ENCODE assay signal across 16 mouse cellular contexts in genomic region chr1:165725039-165725644, GRCm38 (mm10). TPM values are rescaled to one million over a fixed set of nuclear protein-coding genes. Genes with fewer than 3 reads are reported as not detected.
DNase-seq lines count a peak whose midpoint lies in the region; ATAC-seq and TF ChIP-seq lines count a peak whose summit lies in the region.
"Had no signal": no experiment of that assay in that cellular context is flagged by ENCODE, and none has a peak within 500 bp of the region (broad histone marks: within the 10 kb centered on the region; RNA-seq: fewer than 3 reads in every experiment).

No protein-coding gene starts in this region.

- intact Hi-C loops in gastrocnemius, adult 2 months (cut with DNase I), result no loop called here

- no peaks in the 10 kb centered on the region for H3K27me3 ChIP-seq in hindbrain, embryonic 10.5 days (ENCODE audit: insufficient read depth, poor library complexity, severe bottlenecking)
- no peaks in the 10 kb centered on the region for H3K27me3 ChIP-seq in hindbrain, embryonic 16.5 days (replicated peaks; ENCODE audit: control insufficient read depth, insufficient read depth, low read length)
- H3K27me3 ChIP-seq in liver, postnatal 0 days (ENCODE audit: insufficient read depth, low read length), result no peaks in the 10 kb centered on the region

- no peak for ATAC-seq in hindbrain, embryonic 16.5 days
- no peak for ATAC-seq in liver, postnatal 0 days
- ATAC-seq: inflammation-experienced regulatory T-cells, adult 6 months had no signal

- H3K9me3 ChIP-seq in hindbrain, embryonic 10.5 days, result no peaks in the 10 kb centered on the region
- no peaks in the 10 kb centered on the region for H3K9me3 ChIP-seq in hindbrain, embryonic 16.5 days (ENCODE audit: control insufficient read depth, low read length)
- no peaks in the 10 kb centered on the region for H3K9me3 ChIP-seq in liver, postnatal 0 days (ENCODE audit: low read length)

- no peak for DNase-seq in gastrocnemius, adult 2 months
- DNase-seq in gastrocnemius, postnatal 25 days, result no peak
- no peak for DNase-seq in hindbrain, embryonic 10.5 days (ENCODE audit: low spot score)
- DNase-seq in liver, postnatal 0 days, result no peak
- no peak for DNase-seq in liver
- DNase-seq in retina, embryonic 14.5 days (ENCODE audit: low spot score), result no peak
- DNase-seq in thymus, postnatal 4 days, result no peak
- DNase-seq: adrenal gland, postnatal 14 days; cerebellum, adult 9-11 months; embryo, embryonic 11 days; gastrocnemius, postnatal 14 days; layer of hippocampus, postnatal 36 days; lung, postnatal 10 days had no signal

- H3K4me1 ChIP-seq in hindbrain, embryonic 10.5 days (replicated peaks), result peaks cover 35% of the 10 kb centered on the region
- no peaks in the 10 kb centered on the region for H3K4me1 ChIP-seq in hindbrain, embryonic 16.5 days (ENCODE audit: control insufficient read depth, insufficient read depth, low read depth, low read length)
- H3K4me1 ChIP-seq in liver, postnatal 0 days (ENCODE audit: insufficient read depth), result peaks cover 8% of the 10 kb centered on the region; the same call in 1 of the 2 replicates

- TF ChIP-seq CTCF in gastrocnemius, adult 2 months (IDR thresholded peaks at IDR 0.05), result no peak
- TF ChIP-seq CTCF in liver, postnatal 0 days (IDR thresholded peaks at IDR 0.05; ENCODE audit: low read depth), result no peak

- H3K36me3 ChIP-seq in hindbrain, embryonic 10.5 days, result no peaks in the 10 kb centered on the region
- no peaks in the 10 kb centered on the region for H3K36me3 ChIP-seq in hindbrain, embryonic 16.5 days (ENCODE audit: control insufficient read depth, insufficient read depth, low read length)
- H3K36me3 ChIP-seq in liver, postnatal 0 days (replicated peaks; ENCODE audit: insufficient read depth, low read length), result no peaks in the 10 kb centered on the region

- no peak overlapping the region for H3K4me2 ChIP-seq in hindbrain, embryonic 16.5 days (ENCODE audit: low read length)
- H3K4me2 ChIP-seq in liver, postnatal 0 days (ENCODE audit: low read depth, low read length), result no peak overlapping the region

- H3K4me3 ChIP-seq in gastrocnemius, adult 2 months, result no peak overlapping the region
- H3K4me3 ChIP-seq in hindbrain, embryonic 10.5 days, result no peak overlapping the region
- no peak overlapping the region for H3K4me3 ChIP-seq in hindbrain, embryonic 16.5 days (ENCODE audit: low read length)
- no peak overlapping the region for H3K4me3 ChIP-seq in liver, postnatal 0 days (ENCODE audit: low read depth, low read length)

- WGBS in hindbrain, embryonic 10.5 days, result 78% methylated on average over 4 of the region's 4 CpGs
- WGBS in hindbrain, embryonic 16.5 days, result 77% methylated on average over 4 of the region's 4 CpGs
- 65% methylated on average over 4 of the region's 4 CpGs for WGBS in liver, postnatal 0 days (ENCODE audit: insufficient replicate concordance)

- no peak overlapping the region for H3K9ac ChIP-seq in hindbrain, embryonic 16.5 days (ENCODE audit: low read depth, low read length)
- no peak overlapping the region for H3K9ac ChIP-seq in liver, postnatal 0 days (replicated peaks)
- H3K9ac ChIP-seq: liver, embryonic 14.5 days had no signal

- no peak for TF ChIP-seq EP300 in liver, postnatal 0 days (IDR thresholded peaks at IDR 0.05; ENCODE audit: low read depth)

- H3K27ac ChIP-seq in gastrocnemius, adult 2 months, result 0 out of 2 replicates have a peak overlapping the region, but pooled peaks have one; percentile 28
- H3K27ac ChIP-seq in hindbrain, embryonic 10.5 days, result peak overlapping the region; percentile 73
- no peak overlapping the region for H3K27ac ChIP-seq in hindbrain, embryonic 16.5 days (ENCODE audit: low read depth, low read length)
- H3K27ac ChIP-seq in liver, postnatal 0 days (ENCODE audit: low read depth), result 0 out of 2 replicates have a peak overlapping the region, but pooled peaks have one; percentile 11
- H3K27ac ChIP-seq: liver, embryonic 14.5 days had no signal

RNA-seq across cellular contexts. Expression of gene Rcsd1, which starts 15.6 kb away (rescaled TPM):
- 10 to 100 TPM; 93.3 to 95.0 TPM for total RNA-seq in gastrocnemius, adult 2 months (2021)
- 10 to 100 TPM; 80.0 to 85.8 TPM for total RNA-seq in gastrocnemius, postnatal 25 days (2021)
- 11.2 and 11.4 TPM in 2 replicates for polyA plus RNA-seq in hindbrain, embryonic 10.5 days (2016; fragmentation: Nextera tagmentation; extraction: Ambion mirVana)
- polyA plus RNA-seq in hindbrain, embryonic 16.5 days (2015; fragmentation: Nextera tagmentation; extraction: Ambion mirVana), result 9.5 and 12.5 TPM in 2 replicates
- 14.6 and 15.0 TPM in 2 replicates for polyA plus RNA-seq in liver, postnatal 0 days (2015; fragmentation: Nextera tagmentation; extraction: Ambion mirVana)

RNA-seq across cellular contexts. Expression of gene Creg1, which starts 38.4 kb away (rescaled TPM):
- 10 to 100 TPM; 46.2 to 67.4 TPM for total RNA-seq in gastrocnemius, adult 2 months (2021)
- total RNA-seq in gastrocnemius, postnatal 25 days (2021), result 10 to 100 TPM; 49.6 to 62.8 TPM
- 30.0 and 40.7 TPM in 2 replicates for polyA plus RNA-seq in hindbrain, embryonic 10.5 days (2016; fragmentation: Nextera tagmentation; extraction: Ambion mirVana)
- 42.8 and 42.9 TPM in 2 replicates for polyA plus RNA-seq in hindbrain, embryonic 16.5 days (2015; fragmentation: Nextera tagmentation; extraction: Ambion mirVana)
- 289 and 305 TPM in 2 replicates for polyA plus RNA-seq in liver, postnatal 0 days (2015; fragmentation: Nextera tagmentation; extraction: Ambion mirVana)
